Mouse (Mus musculus): ENCODE measurements around the gene Taf11.
A peak's percentile ranks its signal among the peaks of the same experiment; 100 is the strongest.

DNA sequence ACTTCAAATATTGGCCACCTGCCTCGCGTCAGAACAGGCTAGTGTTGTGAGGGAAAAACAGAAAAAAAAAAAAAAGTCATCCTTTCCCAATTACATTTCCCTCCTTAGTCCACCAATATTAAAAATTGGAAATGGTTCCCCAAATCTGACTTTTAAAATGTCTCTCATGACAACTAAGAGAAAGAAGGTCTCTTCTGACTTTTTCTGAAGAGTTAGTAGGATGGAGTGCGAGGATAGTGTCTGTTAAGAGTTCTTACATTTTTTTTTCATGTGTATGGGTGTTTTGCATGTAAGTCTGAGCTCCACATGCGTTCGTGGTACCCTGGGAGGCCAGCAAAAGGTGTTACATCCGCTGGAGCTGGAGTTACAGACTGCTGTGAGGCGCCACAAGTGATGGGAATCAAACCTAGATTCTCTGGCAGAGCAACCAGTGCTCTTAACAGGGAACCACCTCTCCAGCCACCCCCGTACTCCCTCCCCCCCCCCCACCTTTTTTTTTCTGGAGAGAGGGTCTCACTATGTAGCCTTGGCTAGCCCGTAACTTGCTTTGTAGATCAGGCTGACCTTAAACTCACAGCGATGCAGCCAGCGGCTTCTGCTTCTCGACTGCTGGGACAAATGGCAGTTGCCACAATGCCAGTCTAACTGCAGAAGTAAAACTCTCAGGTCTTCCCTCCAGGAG, 1.3 kb downstream of the Taf11 start:
- peak; percentile 72 for TF ChIP-seq CTCF (IDR thresholded peaks at IDR 0.05)
- TF ChIP-seq EP300 (IDR thresholded peaks at IDR 0.05): no peak

All from lung, postnatal 0 days (tissue).